Mouse (Mus musculus) cerebellum, postnatal 4 days (tissue): ENCODE data around the gene Ccdc163.

Experiments
- DNase-seq, 2 experiments: peaks; one replicate each; pipeline ENCODE4 v3.0.0; 2022; ENCODE audit warnings: low spot score in 2 of 2, mixed read lengths in 1 of 2

Ccdc163 gene

DNA sequence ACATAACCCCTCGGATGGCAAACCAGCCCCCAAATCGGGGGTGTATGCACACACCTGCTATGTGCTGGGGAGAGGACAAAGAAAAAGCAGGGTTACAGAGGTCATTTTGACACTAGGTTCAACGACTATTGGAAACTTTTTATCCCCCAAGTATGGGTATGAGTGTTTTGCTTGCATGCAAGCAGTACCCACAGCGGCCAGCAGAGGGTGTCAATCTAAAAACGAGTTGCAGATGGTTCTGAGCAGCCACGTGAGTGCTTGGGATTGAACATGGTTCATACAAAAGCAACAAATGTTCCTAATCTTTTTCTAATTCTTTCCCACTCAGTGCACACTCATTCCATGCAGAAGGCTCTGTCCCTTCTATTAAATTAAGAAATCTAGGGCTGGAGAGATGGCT, 4.5 kb upstream of the Ccdc163 start:
- peak; percentile 59 to 75 for DNase-seq

GRCm38 (mm10) chr4:116707666-116708065, 643 bp upstream of the Ccdc163 start:
- DNase-seq: no peak

GRCm38 (mm10) chr4:116708791-116709390, 582 bp downstream of the Ccdc163 start:
- no peak for DNase-seq

GRCm38 (mm10) chr4:116710154-116710553, 1.8 kb downstream of the Ccdc163 start:
- no peak for DNase-seq

DNA sequence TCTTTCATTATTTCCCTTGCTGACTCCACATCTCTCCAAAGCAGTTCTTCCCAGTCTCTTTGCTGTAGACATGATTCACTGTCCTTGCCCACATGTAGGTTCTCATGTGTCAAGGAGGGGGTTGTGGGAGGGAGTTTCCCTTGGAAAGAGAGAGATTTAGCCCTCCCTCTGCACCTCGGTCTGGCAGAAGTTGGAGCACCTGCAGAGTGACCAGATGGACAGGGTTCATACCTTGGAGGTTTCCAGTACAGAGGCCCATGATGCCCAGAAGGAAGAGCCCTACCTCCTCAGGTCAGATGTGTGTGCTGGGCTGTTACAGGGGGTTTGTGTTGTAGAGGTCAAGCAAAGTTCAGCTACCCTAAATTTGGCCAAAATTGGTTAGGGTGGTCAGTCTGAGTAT, 4.2 kb downstream of the Ccdc163 start:
- no peak for DNase-seq

- DNase-seq: peak; percentile 29 to 61
Measured at GRCm38 (mm10) chr4:116719396-116719795, 11.1 kb downstream of the Ccdc163 start.

- peak; percentile 46 to 81 for DNase-seq
Measured at GRCm38 (mm10) chr4:116720343-116721097, 12.2 kb downstream of the Ccdc163 start, which contains the start of gene Tesk2. TSS of gene Tesk2 (plus strand) at chr4:116720948.

GRCm38 (mm10) chr4:116721098-116721628, 12.9 kb downstream of the Ccdc163 start:
- peak in 1 of 2 experiments; percentile 24 for DNase-seq

- DNase-seq: no peak
Measured at GRCm38 (mm10) chr4:116722230-116722629, 13.9 kb downstream of the Ccdc163 start.

DNA sequence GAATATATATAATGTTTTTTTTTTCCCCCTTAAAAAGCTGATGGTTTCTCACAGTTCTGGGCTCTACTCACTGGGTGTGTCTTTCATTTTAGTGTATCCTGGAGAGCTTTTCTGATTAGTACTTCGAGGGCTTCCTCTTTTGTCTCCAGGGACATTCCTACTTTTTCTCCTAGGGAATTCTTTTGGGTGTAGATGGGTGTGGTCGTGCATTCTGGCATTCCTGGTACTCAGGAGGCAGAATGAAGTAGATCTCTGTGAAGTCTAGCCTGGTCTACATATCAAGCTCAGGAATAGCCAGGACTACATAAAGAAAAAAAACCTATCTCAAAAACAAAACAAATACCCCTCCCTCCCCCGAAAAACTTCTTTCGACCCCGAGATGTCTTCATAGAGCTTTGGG, 17.1 kb downstream of the Ccdc163 start:
- no peak for DNase-seq

GRCm38 (mm10) chr4:116727401-116727800, 19.1 kb downstream of the Ccdc163 start:
- DNase-seq: no peak

GRCm38 (mm10) chr4:116729532-116729931, 21.2 kb downstream of the Ccdc163 start:
- no peak for DNase-seq

- no peak for DNase-seq
Measured at GRCm38 (mm10) chr4:116731077-116731476, 22.8 kb downstream of the Ccdc163 start.

DNA sequence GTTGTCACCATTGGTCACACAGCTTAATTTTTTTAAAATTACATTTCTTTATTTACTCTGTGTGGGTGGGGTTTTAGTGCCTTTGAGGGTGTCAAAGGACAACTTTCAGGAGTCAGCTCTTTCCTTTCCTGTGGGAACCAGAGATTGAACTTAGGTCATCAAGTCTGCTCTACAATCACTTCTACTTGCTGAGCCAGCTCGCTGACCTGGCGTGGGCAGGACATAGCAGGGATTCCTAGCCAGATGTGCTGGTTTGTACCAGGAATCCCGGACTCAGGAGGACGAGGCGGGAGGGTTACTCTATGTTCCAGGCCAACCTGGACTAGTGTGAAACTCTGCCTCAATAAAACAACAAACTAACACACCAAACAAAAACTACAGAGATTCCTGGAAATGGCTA, 24.0 kb downstream of the Ccdc163 start:
- no peak for DNase-seq

- no peak for DNase-seq
Measured at GRCm38 (mm10) chr4:116734996-116735395, 26.7 kb downstream of the Ccdc163 start.

DNA sequence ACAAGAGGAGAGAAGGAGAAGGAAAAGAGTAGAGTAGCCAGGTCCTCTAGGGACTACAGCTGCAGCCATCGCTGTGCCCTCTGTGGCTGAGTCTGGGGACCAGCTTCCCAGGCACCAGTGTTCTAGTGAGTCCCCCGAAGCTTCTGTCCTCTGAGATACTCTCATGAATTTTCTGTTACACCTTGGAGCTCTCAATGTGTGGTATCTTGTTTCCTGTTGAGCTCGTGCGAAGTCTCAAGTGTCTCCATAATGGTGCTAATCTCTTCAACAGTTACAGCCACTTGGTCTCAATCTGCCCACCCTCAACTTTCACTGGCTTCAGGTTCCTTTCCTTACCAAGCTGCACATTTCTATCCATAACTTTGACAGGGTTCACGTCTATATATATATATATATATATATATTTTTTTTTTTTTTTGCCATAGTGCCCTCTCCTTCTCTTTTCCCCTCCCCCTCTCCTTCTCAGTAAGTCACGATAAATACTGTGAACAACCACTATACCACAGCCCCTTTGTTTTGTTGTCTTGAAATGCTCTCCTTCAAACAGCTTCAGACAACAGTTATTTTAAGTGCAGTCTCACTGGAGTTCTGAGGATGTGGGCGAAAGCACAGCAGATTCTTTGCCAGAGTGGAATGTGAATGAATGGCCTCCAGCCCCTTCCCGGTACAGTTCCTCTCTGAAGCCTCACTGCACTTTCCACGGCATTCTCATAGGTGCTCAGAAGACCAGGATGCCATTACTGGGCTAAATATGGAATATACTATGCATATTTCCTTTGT, 30.9 kb downstream of the Ccdc163 start:
- no peak for DNase-seq

DNA sequence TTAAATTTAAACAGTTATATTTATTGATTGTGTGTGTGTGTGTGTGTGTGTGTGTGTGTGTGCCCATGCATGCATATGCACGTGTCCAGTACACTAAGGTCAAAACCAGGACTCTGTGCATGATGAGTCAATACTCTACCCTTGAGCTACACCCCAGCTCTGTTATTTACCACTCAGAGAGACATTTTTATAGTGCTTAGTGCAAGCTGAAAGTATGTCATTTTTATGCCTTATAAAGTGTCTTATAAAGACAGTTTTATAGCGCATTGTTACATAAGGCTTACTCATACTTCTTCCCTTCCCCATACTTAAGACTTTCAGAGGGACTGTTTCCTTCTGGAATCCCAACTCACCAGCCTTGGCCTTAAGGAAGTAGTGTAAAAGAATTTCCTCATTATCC, 41.4 kb downstream of the Ccdc163 start:
- no peak for DNase-seq

DNA sequence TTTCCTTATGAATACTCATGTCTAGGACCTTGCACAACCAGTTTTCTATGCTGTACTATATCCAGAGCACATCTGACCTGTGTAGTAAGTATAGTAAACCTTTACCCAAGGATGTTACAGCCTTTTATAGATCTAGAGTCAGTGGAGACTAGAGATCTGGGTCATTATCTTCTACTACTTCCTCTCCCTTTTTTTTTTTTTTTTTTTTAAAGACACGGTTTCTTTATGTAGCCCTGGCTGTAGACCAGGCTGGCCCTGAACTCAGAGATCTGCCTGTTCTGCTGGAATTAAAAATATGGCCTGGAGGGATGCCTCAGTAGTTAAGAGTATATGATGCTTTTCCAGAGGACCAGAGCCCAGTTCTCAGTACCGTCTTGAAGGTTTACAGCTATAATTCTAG, 53.6 kb downstream of the Ccdc163 start:
- DNase-seq: no peak

- no peak for DNase-seq
Measured at GRCm38 (mm10) chr4:116764001-116764400, 55.7 kb downstream of the Ccdc163 start.

DNA sequence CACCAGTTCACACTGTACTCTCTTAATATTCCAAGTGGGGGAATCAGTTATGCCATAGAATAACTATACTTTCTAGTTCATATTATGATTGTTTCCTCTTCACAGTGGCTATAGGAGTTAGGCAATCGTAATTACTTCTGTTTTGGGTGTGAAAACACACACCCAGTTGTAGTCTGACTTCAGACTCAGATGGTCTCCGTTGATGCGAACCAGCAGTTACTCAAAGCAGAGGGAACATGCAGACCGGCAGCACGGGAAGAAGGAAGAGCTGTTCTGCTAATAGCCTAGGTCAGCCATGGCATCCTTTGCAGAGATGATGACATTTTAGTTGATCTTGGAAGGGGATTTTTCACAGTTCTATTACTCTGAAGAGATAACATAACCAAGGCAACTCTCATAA, 60.2 kb downstream of the Ccdc163 start:
- DNase-seq: no peak

GRCm38 (mm10) chr4:116769060-116769459, 60.8 kb downstream of the Ccdc163 start:
- no peak for DNase-seq

- DNase-seq: no peak
Measured at GRCm38 (mm10) chr4:116776391-116776790, 68.1 kb downstream of the Ccdc163 start.
